Mouse (Mus musculus): ENCODE results near the gene 4833427G06Rik. TPM values are rescaled to one million over a fixed set of nuclear protein-coding genes. Genes with fewer than 3 reads are reported as not detected.

Gene 4833427G06Rik
- polyA plus RNA-seq, 1 experiment from 2014 or later: not detected

MicroRNAs within 50 kb of the gene (microRNA counts, 519-probe panel; counts per million panel counts)
- microRNA mmu-miR-34b-3p: 582 counts per million, percentile 70 among the panel's probes with 10 or more counts
- 582 counts per million, percentile 70 among the panel's probes with 10 or more counts for microRNA mmu-miR-34b-5p
- 582 counts per million, percentile 70 among the panel's probes with 10 or more counts for microRNA mmu-miR-34c

Small RNA genes lying within 50 kb of the gene (microRNA-seq; reads per million reads assigned to microRNA genes)
- gene Mir34b (14.1 reads per million, percentile 26 among the genes with 10 or more reads in this experiment), gene Mir34c (339 reads per million, percentile 62 among the genes with 10 or more reads in this experiment)

Other genes with a start within 250 kb of the 4833427G06Rik start
- gene Sik2, start 93.0 kb downstream of the 4833427G06Rik start, polyA plus RNA-seq (2016; fragmentation: Nextera tagmentation; extraction: Ambion mirVana): 12.3 and 14.5 TPM in 2 replicates
- gene Btg4, start 41.2 kb downstream of the 4833427G06Rik start, polyA plus RNA-seq (2016; fragmentation: Nextera tagmentation; extraction: Ambion mirVana): not detected in 2 replicates
- 2.2 and 2.6 TPM in 2 replicates for gene Layn, start 25.0 kb downstream of the 4833427G06Rik start, polyA plus RNA-seq (2016; fragmentation: Nextera tagmentation; extraction: Ambion mirVana)
- gene Gm32742, start 63.4 kb upstream of the 4833427G06Rik start, polyA plus RNA-seq (2016; fragmentation: Nextera tagmentation; extraction: Ambion mirVana): 0.02 and 0.04 TPM in 2 replicates
- gene Pou2af1, start 111.6 kb upstream of the 4833427G06Rik start, polyA plus RNA-seq (2016; fragmentation: Nextera tagmentation; extraction: Ambion mirVana): 0.05 TPM in 1 of 2 replicates, not detected in the other
- 0.50 and 0.68 TPM in 2 replicates for gene Colca2, start 176.5 kb upstream of the 4833427G06Rik start, polyA plus RNA-seq (2016; fragmentation: Nextera tagmentation; extraction: Ambion mirVana)
- not detected in 2 replicates for gene 1810046K07Rik, start 226.8 kb upstream of the 4833427G06Rik start, polyA plus RNA-seq (2016; fragmentation: Nextera tagmentation; extraction: Ambion mirVana)

Data from liver, embryonic 12.5 days (tissue).